Mouse (Mus musculus) MEL-GATA-1-ER (cell line): Measurements from ENCODE around the gene Trappc12.
"Not testable (repeated sequence)": the region's sequence is repeated elsewhere in the genome, so short reads cannot be mapped to it uniquely, and the experiment has no call there.

Experiments used
- DNase-seq: peaks from one replicate; pipeline ENCODE4 v3.0.0-alpha.2; 2012; ENCODE audit warnings: low read depth; ENCODE audit errors: extremely low read depth

Trappc12 gene

DNA sequence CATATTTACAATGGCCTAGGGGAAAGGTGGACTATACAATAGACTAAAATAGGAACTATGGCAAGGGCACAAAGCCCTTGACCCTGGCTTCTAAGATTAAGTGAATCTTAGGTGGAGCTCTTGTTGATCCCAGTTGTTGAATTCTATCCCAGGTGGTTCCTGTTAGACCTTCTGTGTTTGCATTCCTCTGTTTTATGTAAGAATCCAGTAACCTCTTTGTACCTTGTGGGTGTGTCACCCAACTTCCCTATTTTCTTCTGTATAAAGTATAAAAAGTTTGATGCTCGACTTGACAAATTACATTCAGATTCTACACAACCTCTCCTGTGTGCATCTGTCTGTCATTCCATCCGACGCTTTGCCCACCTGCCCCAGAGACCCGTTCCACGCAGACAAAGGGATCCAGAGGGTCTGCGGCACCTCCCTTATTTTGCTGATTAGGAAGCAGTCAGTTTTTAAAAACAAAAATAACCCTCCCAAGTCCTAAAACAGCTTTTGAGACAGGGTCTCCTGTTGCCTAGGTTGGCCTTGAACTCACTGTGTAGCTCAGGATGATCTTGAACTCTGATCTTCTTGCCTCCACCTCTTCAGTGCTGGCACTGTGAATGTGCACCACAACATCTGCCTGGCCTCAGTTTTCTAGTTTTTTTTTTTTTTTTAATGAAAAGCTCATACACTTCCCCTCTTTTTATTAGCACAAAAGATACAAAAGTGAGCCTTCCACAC lies 16.6 kb downstream of the Trappc12 start:
- DNase-seq: not testable (repeated sequence)

DNA sequence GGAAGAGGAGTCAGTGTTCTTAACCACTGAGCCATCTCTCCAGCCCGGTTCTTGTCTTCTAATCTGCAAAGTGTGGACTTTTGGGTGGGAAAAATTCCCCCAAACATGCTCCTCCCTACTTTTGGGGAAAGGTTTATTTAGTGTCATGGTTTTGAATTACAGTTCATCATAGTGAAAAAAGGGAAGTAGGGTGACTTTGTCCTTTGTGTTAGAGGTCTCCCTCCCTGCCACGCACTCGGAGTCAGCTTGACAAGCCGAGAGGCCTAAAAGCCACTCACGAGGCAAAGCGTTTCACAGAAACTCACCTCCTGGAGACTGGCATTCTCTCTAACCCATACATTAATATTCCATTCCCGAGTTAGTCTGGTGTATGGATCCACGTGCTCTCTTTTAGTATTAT lies 17.6 kb downstream of the Trappc12 start:
- no peak for DNase-seq

DNA sequence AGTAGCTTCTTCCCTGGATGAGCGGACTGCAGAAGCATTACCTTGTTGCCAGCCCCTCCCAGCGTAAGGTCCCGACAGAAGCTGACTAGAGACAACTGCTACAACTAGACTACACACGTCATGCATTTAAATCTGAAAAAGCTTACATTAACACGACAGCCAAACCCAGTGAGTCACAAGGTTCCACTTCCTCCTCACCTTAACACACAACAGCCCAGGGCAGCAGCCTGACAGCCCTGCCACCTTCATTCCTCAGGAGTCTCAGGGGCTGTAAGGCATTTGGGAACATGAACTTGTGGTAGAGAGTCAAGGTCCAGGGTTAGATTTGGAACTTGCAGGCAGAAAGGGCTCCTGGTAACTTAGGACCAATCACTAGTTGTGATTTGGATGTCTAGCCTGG lies 23.2 kb downstream of the Trappc12 start:
- no peak for DNase-seq

DNA sequence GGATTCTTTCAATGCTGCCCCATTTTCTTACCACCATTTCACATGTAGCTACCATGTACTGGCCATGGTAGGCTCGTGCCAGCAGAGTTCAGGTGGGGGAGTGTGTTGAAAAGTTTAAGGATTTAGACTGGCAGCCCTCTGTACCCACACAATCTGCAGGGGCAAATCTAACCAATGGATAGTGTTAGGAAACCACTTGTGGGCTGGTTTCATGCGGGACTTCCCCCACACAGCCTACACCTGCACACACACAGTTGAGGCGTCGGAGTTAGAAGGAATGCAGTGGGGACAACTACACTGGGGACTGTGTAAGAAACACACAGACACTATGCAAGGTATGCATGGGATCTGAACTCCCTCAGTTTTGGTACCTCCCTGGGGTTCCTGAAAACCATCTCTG lies 24.1 kb downstream of the Trappc12 start:
- DNase-seq: no peak

DNA sequence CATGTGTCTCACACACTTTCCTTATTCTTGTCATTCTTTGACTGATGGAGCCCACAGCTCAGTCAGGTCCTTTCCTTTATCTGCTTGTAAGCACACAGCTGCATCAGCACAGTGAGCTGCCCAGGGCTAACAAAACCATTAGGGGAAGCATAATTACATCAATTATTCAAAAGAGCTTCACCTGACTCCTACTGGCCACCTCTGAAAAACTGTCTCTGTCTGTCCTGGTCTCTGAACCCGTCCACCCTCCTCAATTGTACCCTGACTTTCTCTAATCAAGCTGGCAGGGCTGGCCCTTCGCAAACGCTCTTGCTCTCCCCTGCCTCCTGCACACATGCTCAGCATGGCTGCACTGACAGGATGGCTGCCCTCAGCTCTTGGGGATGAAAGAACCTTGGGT lies 25.9 kb downstream of the Trappc12 start:
- DNase-seq: no peak

DNA sequence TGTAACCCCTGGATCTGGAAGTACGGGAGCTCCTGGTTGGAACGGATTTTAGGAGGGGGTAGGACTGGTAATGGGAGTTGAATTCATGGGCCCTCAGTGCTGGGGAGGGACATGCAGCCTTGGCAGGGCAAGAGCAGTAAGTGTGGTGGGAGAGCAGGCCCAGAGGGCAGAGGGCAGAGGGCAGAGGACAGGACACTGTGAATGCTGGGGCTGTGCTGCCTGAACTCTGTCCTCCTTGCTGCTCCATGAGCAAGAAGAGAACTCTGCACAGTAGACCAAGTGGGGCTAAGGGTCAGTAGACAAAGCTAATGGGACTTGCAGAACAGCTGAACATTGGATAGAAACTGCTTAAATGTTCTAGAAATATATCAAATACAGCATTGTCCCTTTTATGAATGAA lies 32.2 kb downstream of the Trappc12 start:
- DNase-seq: no peak

DNA sequence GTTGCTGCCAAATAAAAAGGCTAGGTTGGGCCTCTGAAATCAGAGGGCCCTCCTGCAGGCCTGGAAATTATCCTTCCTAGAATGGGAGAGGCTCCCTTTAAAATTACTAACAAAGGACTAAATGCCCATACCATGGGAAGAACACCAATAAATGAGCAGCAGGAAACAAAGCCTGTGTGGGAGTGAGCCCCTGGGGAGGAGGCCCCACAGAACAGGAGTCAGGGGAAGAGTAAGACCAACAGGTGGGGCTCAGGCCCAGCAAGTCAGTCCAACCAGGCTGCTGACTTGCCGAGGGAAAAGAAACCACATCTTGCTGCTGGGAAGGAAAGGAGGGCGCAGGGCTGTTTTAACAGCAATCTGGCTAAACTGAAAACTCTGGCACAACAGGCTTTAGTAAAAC lies 33.2 kb downstream of the Trappc12 start:
- no peak for DNase-seq

DNA sequence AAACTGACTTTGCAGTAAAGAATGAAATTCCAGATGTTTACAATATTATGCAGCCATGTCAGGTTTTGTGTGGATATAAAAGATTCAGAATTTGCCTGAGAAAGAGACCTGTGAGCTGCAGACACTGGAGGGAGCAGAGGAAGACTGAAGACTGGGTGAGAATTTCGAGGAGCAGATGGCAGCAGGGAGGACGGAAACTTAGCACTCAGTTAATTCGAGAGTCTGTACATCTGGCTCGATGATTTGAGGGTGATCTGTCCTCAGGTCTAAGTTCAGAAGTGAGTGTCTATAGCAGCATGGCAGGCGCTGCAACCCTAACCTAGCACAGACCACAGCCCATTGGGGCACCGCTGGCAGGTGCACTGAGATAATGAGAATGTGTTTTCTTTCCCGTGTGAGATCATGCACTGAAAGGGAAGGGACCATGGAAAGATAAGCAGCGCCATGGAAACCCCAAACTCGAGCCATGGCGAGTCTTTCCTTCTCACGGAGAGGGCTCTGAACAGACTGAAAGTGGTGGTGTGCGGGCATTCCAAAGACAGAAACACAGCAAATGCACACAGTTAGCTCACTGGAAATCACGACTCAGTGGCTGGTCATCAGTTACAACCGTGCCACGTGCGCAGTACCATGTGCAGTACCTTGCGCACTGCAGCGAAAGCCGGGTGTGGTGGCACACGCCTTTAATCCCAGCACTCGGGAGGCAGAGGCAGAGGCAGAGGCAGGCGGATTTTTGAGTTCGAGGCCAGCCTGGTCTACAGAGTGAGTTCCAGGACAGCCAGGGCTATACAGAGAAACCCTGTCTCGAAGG lies 35.2 kb downstream of the Trappc12 start:
- DNase-seq: no peak

DNA sequence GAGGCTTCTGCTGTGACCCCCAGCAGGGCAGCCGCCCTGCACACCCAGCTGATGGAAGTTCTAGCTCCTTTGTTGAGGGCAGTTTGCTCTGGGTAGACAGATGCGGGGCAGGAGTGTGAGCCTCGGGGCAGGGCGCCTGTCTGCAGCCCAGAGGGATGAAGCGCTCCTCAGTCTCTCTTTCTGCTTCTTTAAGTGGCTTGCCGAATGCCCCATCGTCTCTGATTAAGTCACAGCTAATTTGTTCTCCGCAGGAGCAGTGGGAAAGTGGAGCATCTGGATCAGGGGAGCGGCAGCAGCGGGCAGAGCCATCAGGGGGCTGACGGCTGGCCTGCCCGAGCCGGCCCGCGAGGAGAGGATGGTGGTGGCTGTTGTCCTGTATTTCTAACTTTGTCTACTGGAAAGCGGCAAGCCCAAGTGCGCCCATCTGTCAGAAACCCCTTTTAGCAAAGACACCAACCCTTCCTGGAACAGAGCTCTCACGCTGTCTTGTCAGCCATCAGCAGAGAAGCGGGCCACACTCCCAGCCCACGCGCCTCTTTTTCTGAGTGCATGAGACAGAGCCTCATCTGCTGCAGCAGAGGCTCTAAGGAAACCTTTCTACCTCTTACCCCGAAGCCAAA lies 39.6 kb downstream of the Trappc12 start:
- no peak for DNase-seq

DNA sequence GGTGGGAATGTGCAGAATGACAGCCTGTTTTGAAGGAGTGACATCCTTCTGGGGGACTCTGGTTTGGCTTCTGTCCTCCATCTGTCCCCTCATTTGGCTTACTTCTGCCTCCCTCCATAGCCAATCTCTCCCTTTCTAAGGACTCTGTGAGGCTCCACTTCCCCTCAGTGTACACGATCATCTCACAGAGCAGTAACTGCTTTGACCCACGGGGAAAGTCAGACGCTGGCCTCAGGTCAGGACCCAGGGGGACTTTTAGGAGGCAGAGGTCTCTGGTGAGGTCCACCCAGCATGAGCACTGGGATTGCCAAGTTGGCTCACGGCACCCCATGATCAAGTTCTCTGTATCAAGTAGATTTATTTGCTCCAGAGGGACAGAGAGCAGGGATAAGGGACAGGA lies 42.1 kb downstream of the Trappc12 start:
- no peak for DNase-seq

DNA sequence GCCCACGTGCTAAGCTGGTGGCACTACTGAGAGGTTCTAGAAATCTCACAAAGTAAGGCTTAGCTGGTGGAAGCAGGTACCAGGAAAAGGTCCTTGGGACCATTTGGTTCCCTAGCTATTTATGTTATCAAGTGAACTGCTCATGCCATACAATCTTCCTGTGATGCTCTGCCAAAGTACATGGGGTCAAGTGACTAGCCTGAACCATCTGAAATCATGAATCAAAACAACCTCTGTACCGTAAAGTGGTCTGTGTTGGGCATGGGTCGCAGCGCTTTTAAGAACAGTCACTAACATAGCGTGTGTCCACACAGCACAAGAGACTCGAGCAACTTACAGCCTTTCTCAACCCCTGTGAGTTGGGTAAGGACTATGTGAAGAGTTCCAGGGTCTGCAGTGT lies 45.1 kb downstream of the Trappc12 start:
- DNase-seq: no peak

DNA sequence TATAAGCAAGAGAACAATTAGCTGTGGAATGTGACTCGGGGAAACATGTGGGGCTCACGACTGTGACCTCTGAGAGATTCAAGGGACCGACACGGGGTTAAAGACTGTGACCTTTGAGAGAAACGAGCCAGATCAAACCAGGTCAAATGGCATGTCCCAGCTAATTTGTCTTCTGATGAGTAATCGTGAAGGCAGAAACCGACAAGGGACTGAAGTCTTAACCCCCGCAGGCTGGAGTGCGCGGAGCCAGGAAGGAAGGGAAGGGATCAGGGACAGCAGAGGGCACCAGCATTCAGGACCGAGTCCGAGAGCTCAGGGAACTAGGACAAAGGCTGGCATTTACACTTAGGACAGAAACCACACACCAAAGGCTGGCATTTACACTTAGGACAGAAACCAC lies 45.9 kb downstream of the Trappc12 start:
- no peak for DNase-seq

DNA sequence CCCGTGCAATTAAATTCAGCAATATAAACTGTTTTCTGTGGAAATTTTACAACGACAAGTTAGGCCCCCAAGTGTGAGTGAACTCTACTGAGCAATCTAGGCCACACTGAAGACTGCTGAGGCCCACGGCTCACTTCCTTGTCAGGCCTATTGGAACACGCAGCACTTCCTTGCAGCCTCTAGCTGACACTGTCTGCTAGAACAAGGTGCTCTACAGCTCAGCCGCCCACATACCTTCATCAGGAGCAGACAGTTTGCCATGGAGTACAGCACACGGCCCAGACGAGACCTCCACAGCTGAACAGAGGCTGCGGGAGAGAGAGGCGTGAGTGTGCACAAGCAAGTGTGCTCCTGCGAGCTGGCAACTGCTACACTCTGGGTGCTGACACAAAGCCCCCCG lies 49.0 kb downstream of the Trappc12 start:
- no peak for DNase-seq

DNA sequence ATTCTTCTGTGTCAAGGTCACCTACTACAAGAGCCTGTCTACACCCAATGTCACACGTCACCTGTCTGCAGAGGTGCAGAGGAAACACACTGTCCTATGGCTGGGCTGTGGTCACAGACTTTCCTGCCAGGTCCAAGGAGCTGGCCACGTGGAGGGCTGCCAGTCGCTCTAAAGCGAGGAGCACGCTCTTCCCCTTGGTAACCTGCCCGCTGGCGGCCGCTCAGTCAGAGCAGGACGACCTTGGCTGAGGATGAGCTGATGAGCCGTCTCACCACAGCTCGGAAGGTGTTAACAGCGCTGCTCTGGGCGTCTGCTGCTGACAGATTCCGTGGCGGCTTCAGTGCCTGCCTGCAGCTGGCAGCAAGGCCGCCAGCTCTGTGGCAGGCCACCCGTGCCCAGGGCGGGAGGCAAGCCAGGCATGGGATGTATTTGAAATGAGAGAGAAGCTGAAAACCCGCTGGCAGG lies 49.7 kb downstream of the Trappc12 start:
- DNase-seq: no peak

DNA sequence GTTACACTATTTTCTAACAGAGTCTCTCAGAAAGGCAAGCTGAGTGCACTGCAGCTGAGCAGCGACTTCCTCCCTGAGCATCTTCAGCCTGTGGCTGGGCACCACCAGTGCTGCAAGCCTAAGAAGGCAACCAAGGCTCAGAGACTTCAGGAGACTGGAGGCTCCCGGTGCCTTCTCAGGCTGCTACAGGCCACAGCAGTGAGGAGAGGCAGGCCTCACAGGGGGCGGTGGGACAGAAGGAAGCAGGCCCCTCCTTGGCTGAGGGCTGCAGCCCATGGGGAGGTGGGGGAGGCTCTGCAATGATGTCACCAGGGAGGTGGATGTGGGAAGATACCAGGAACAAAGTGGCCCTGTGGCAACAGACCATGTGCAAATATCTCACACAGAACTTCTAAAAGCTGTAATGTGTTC lies 50.2 kb downstream of the Trappc12 start:
- no peak for DNase-seq

DNA sequence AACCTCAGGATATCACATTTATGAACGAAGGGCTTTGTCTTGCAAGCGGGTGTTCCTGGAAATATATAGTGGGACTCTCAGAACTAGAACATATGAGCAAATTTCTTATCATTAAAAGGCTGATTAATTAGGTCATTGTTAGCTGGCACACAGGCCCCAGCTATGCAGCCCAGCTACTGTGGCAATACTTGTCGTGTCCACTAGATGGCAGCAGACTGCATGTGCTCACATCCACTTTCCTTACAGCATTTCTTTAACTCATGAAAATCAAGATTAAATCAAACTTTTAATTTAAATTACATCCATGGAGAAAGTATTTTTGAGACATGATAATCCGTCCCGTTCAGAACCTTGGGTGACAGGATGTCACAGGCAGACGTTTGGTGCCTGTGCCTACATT lies 50.6 kb downstream of the Trappc12 start:
- no peak for DNase-seq

DNA sequence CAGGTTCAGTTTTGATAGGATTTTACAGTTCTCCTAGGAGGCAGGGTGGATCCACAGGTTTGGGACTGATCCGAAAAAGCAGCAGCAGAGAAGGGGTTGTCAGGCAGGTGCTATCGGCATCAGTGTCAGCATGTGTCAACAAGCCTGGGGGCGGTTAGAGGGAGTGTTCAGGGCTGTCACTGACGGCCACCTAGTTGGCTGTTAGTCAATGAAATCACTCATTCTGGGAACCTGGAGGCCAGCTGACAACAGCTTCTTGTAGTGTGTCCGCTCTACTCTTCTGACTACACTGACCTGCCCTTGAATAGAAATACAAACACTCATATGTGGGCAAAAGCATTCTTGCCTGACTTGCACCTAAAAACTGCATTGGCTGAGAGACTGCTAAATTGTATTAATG lies 51.2 kb downstream of the Trappc12 start:
- DNase-seq: no peak

DNA sequence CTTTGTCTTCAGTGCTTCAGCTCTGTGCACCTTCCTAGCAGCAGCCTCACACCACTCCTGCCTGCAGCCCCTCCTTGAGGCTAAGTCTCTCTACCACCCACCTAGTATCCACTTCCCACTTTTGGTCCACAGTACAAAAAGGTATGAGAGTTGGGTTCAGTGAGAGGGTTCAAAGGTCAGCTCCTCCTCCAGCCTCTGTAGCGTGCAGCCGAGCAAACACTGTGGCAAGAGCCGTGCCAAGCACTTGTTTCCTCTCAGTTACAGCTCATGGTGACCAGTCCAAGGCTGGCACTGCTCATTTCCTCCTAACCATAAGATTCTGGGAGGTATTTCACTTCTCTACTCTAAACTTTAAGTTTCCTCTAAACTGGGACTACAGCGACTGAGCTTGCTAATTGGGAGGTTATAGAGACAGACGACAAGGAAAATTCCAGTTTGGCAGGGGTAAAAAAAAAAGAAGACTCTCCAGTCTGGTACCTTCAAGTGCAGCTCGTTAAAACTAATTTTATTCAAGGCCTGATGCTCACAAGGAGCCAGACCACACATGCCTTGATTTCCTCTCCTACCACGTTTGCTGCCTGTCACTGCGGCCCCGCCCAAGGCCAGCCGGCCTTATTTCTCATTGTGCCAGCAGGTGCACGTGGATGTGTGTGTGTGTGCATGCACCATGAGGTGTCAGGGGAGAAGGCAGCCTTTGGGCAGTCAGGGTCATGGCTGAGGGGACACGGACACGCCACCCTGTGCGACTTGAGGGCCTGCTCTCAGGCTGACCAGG lies 52.3 kb downstream of the Trappc12 start:
- DNase-seq: no peak

DNA sequence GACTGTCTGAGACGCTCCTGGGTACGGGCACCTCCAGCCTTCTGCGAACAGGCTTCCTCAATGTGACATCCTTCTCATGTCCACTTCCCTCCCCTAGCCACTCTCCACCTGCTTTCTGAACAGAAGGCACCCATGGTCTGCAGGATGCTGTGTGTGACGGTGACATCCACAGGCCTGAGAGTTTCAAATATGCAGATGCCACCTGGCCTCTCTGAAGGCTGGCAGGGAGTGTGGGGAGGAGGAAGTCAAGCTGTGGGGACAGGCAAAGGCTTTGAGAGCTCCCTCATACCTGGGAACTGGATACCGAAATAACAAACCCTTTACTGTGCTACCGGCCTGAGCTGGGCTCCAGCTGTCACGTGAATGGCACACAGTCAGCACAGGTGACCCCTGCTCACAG lies 55.5 kb downstream of the Trappc12 start:
- DNase-seq: no peak

DNA sequence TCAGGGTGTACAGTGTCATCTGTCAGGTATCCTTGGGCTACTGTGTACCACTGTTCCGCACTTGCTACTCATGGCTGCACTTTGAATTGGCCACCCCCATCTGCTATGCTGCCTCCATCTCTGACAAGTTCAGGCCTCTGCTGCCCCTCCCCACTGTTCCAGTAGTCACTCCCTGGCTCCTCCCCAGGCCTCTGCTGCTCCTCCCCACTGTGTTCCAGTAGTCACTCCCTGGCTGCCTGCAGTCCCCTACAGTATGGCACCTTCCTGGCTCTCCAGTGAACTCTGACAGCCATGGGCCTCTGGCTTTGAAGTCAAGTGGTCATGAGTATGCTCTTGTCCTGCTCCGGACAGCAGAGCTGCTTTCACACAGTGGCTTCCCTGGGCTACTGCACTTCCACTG lies 56.0 kb downstream of the Trappc12 start:
- no peak for DNase-seq

DNA sequence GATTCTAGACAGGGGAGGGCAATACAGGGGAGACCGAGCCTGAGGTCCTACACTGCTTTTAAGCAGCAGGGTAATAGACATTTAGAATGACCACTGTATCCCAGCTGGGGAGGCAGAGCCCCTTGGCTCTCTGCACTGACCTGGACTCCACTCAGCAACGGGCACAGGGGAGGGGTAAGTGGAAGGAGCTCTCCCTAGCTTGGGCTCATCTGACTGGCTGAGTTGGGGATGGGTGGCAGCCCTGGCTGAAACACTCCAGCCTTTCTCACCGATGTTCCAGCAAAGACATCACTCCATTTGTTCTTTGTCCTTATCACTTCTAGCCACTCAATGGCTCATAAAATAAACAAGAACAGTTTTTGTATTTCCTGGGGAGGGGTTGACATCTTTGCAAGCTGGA lies 56.5 kb downstream of the Trappc12 start:
- DNase-seq: no peak

DNA sequence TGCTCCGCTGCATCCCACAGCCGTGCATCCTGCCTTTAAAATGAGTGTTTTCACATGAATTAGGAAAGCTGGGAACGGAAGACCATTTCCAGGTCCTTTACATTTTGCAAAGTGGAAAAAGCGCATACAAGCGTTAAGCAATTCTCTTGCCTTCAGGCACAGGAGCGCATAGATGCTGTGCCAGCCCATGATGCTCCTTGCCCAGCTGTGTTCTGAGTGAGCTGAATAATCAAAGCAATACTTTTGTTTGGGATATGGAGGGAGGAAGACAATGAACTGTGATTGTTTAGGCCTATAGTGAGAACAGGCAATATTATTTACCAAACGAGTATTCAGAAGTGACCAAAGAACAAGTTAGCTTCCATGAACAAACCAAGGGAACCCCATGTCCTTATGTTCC lies 59.5 kb downstream of the Trappc12 start:
- no peak for DNase-seq
